8 mouse cellular contexts compared by ENCODE assay signal in genomic region chr9:102720567-102721167, GRCm38 (mm10). TPM values are rescaled to one million over a fixed set of nuclear protein-coding genes. Genes with fewer than 3 reads are reported as not detected.
DNase-seq lines count a peak whose midpoint lies in the region; ATAC-seq lines count a peak whose summit lies in the region.
"Had no signal": no experiment of that assay in that cellular context is flagged by ENCODE, and none has a peak within 500 bp of the region (broad histone marks: within the 10 kb centered on the region; RNA-seq: fewer than 3 reads in every experiment).

No protein-coding gene starts in this region.

- peaks cover 49% of the 10 kb centered on the region for H3K36me3 ChIP-seq in megakaryocyte, embryonic 14.5 days (replicated peaks; ENCODE audit: low read length)
- H3K36me3 ChIP-seq in forebrain, embryonic 16.5 days (ENCODE audit: control insufficient read depth, insufficient read depth): peaks cover 17% of the 10 kb centered on the region
- peaks cover 28% of the 10 kb centered on the region for H3K36me3 ChIP-seq in liver, embryonic 11.5 days (ENCODE audit: control insufficient read depth, insufficient read depth, low read length)
- peaks cover 18% of the 10 kb centered on the region for H3K36me3 ChIP-seq in stomach, embryonic 16.5 days (ENCODE audit: control insufficient read depth, insufficient read depth, low read length)

- peak overlapping the region; percentile 83 for H3K4me3 ChIP-seq in megakaryocyte, embryonic 14.5 days (replicated peaks)
- H3K4me3 ChIP-seq in forebrain, embryonic 16.5 days (replicated peaks; ENCODE audit: low read length): peak overlapping the region; percentile 83
- peak overlapping the region; percentile 70 for H3K4me3 ChIP-seq in liver, embryonic 11.5 days (ENCODE audit: low read depth, low read length)
- peak overlapping the region; percentile 82 for H3K4me3 ChIP-seq in stomach, embryonic 16.5 days (replicated peaks; ENCODE audit: low read length)

- peaks cover 97% of the 10 kb centered on the region for H3K4me1 ChIP-seq in megakaryocyte, embryonic 14.5 days
- H3K4me1 ChIP-seq in forebrain, embryonic 16.5 days (replicated peaks; ENCODE audit: control insufficient read depth, insufficient read depth, low read length): peaks cover 65% of the 10 kb centered on the region
- peaks cover 35% of the 10 kb centered on the region for H3K4me1 ChIP-seq in liver, embryonic 11.5 days (replicated peaks; ENCODE audit: control insufficient read depth, insufficient read depth, low read length)
- peaks cover 61% of the 10 kb centered on the region for H3K4me1 ChIP-seq in stomach, embryonic 16.5 days (ENCODE audit: control insufficient read depth, insufficient read depth, low read length)

- WGBS in forebrain, embryonic 16.5 days: 51% methylated on average over 18 of the region's 18 CpGs
- 63% methylated on average over 18 of the region's 18 CpGs for WGBS in liver, embryonic 11.5 days
- WGBS in stomach, embryonic 16.5 days: 53% methylated on average over 18 of the region's 18 CpGs

- no peaks in the 10 kb centered on the region for H3K9me3 ChIP-seq in megakaryocyte, embryonic 14.5 days
- H3K9me3 ChIP-seq in forebrain, embryonic 16.5 days (ENCODE audit: control insufficient read depth, low read length): no peaks in the 10 kb centered on the region
- no peaks in the 10 kb centered on the region for H3K9me3 ChIP-seq in liver, embryonic 11.5 days (ENCODE audit: control insufficient read depth, low read length)
- H3K9me3 ChIP-seq in stomach, embryonic 16.5 days (replicated peaks; ENCODE audit: control insufficient read depth, low read length): no peaks in the 10 kb centered on the region

- peak overlapping the region; percentile 75 for H3K4me2 ChIP-seq in forebrain, embryonic 16.5 days (ENCODE audit: low read length)
- peak overlapping the region; percentile 87 for H3K4me2 ChIP-seq in liver, embryonic 11.5 days
- peak overlapping the region; percentile 94 for H3K4me2 ChIP-seq in stomach, embryonic 16.5 days (ENCODE audit: low read depth, low read length)

- H3K27me3 ChIP-seq in megakaryocyte, embryonic 14.5 days (replicated peaks): peaks cover 43% of the 10 kb centered on the region
- no peaks in the 10 kb centered on the region for H3K27me3 ChIP-seq in forebrain, embryonic 16.5 days (replicated peaks; ENCODE audit: control insufficient read depth, insufficient read depth, low read length)
- H3K27me3 ChIP-seq in liver, embryonic 11.5 days (replicated peaks; ENCODE audit: control insufficient read depth, insufficient read depth, low read length): peaks cover 45% of the 10 kb centered on the region
- no peaks in the 10 kb centered on the region for H3K27me3 ChIP-seq in stomach, embryonic 16.5 days (ENCODE audit: control insufficient read depth, insufficient read depth, low read length)

- DNase-seq in liver, embryonic 11.5 days (ENCODE audit: low spot score): no peak
- DNase-seq in cerebellum, postnatal 14 days: no peak
- no peak for DNase-seq in layer of hippocampus, postnatal 14 days (ENCODE audit: low spot score in 2 of 2)
- DNase-seq: adrenal gland, postnatal 25 days had no signal

- H3K9ac ChIP-seq in forebrain, embryonic 16.5 days (replicated peaks; ENCODE audit: low read depth, low read length): peak overlapping the region; percentile 99
- no peak overlapping the region for H3K9ac ChIP-seq in liver, embryonic 11.5 days (ENCODE audit: low read depth, low read length)
- H3K9ac ChIP-seq in stomach, embryonic 16.5 days (ENCODE audit: low read length): peak overlapping the region; percentile 69

- no peak overlapping the region; the same call in 1 of the 2 replicates for H3K27ac ChIP-seq in forebrain, embryonic 16.5 days (ENCODE audit: low read length)
- H3K27ac ChIP-seq in liver, embryonic 11.5 days (ENCODE audit: low read depth, low read length): peak overlapping the region; percentile 32; the same call in 1 of the 2 replicates
- H3K27ac ChIP-seq in stomach, embryonic 16.5 days (ENCODE audit: low read length): peak overlapping the region; percentile 21; the same call in 1 of the 2 replicates

- no peak for ATAC-seq in megakaryocyte, adult 5-6 weeks (ENCODE audit: poor library complexity, severe bottlenecking)
- no peak for ATAC-seq in forebrain, embryonic 16.5 days
- no peak for ATAC-seq in liver, embryonic 11.5 days (replicated peaks; ENCODE audit: low FRiP score)
- no peak for ATAC-seq in stomach, embryonic 16.5 days (ENCODE audit: insufficient read depth, low FRiP score)

RNA-seq across cellular contexts. Expression of gene Amotl2, which starts 4.2 kb away (rescaled TPM):
- polyA plus RNA-seq in megakaryocyte, embryonic 14.5 days (2012; ENCODE audit: insufficient read depth, low replicate concordance): 17.8 and 18.5 TPM in 2 replicates
- 1.3 and 1.7 TPM in 2 replicates for total RNA-seq in megakaryocyte, adult 5-6 weeks (2015)
- total RNA-seq in megakaryocyte, adult 5-6 weeks (2017): 1.1 and 2.8 TPM in 2 replicates
- 53.4 and 62.5 TPM in 2 replicates for polyA plus RNA-seq in forebrain, embryonic 16.5 days (2015; fragmentation: Nextera tagmentation; extraction: Ambion mirVana)
- 17.4 and 18.8 TPM in 2 replicates for polyA plus RNA-seq in liver, embryonic 11.5 days (2014; fragmentation: Nextera tagmentation; extraction: Ambion mirVana)
- polyA plus RNA-seq in stomach, embryonic 16.5 days (2015; fragmentation: Nextera tagmentation; extraction: Ambion mirVana): 21.1 and 26.3 TPM in 2 replicates
- total RNA-seq in layer of hippocampus, postnatal 14 days (2021): 10 to 100 TPM; 23.3 to 25.3 TPM
